Mouse (Mus musculus): ENCODE measurements at regions not wholly inside any gene's neighbourhood (a gene's known extent, or its start where the extent isn't known, plus 50 kb on each side); places are given as distances from the start of the nearest gene placed in this dataset.

DNA sequence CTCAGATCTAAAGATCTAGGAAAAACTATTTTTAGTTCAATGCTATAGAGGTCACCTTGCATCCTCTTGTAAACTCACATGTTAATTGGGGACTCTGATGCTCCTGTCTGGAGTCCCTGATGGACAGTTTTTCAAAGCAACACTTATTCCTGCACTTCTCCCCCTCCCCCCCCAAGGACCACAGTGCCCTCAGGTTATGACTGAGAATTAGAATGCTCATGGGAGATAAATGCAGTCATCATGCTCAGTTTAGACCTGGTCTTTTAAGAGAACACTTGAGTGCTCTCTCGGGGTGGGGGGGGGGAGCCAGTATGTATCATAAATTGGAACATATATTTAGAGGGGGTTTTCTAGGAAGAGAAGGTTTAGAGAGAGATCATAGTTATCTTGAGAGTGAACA lies 58.0 kb upstream of the Ado start:
- TF ChIP-seq MYOD1 (IDR thresholded peaks at IDR 0.05; ENCODE audit: control insufficient read depth, insufficient read length, low read depth) (no peak), CTCF (IDR thresholded peaks at IDR 0.05; ENCODE audit: control insufficient read depth, insufficient read depth, insufficient read length) (no peak), CEBPB (IDR thresholded peaks at IDR 0.05; ENCODE audit: low read depth) (no peak), MYOG (IDR thresholded peaks at IDR 0.05; ENCODE audit: control insufficient read depth, extremely low read depth, insufficient read length) (no peak)

Measured in C2C12 (cell line).